Mouse (Mus musculus) adrenal gland, adult 8-10 months (tissue): Measurements from ENCODE around the gene Mettl26. TPM values are rescaled to one million over a fixed set of nuclear protein-coding genes. Genes with fewer than 3 reads are reported as not detected.

Experiments used
- DNase-seq: peaks from one replicate; pipeline ENCODE4 v3.0.0; 2022
- total RNA-seq, 4 experiments: library from RNA; stranded (reverse); gene quantifications; 2 replicates each; pipeline ENCODE4 v1.2.4; 2022

The Mettl26 gene
- total RNA-seq, 4 experiments from 2014 or later, result 113 to 215 (median 150) TPM

- DNase-seq, result no peak
These were observed 37.3 kb upstream of the Mettl26 start for GRCm38 (mm10) chr17:25837533-25837932.

GRCm38 (mm10) chr17:25838904-25839303, 36.0 kb upstream of the Mettl26 start:
- no peak for DNase-seq

GRCm38 (mm10) chr17:25839455-25840235, 35.2 kb upstream of the Mettl26 start:
- no peak for DNase-seq

- DNase-seq, result no peak
These were observed 34.4 kb upstream of the Mettl26 start for GRCm38 (mm10) chr17:25840519-25840918.

- DNase-seq, result no peak
These were observed 33.6 kb upstream of the Mettl26 start, which contains the start of gene Gm20683 for GRCm38 (mm10) chr17:25841117-25841880. Gene Gm20683, minus strand, starts transcription at chr17:25841763.

GRCm38 (mm10) chr17:25842509-25842908, 32.4 kb upstream of the Mettl26 start:
- DNase-seq, result no peak

- no peak for DNase-seq
These were observed 31.8 kb upstream of the Mettl26 start for GRCm38 (mm10) chr17:25843122-25843521.

GRCm38 (mm10) chr17:25843636-25844395, 31.1 kb upstream of the Mettl26 start:
- no peak for DNase-seq

GRCm38 (mm10) chr17:25844396-25844901, 30.4 kb upstream of the Mettl26 start, which contains the start of gene Rhot2:
Gene Rhot2, minus strand, starts transcription at chr17:25844851.
- peak; percentile 94 for DNase-seq

GRCm38 (mm10) chr17:25860229-25860628, 14.6 kb upstream of the Mettl26 start:
- DNase-seq, result no peak

GRCm38 (mm10) chr17:25860832-25861703, 13.8 kb upstream of the Mettl26 start, which contains the start of gene Wdr90:
Gene Wdr90, minus strand, starts transcription at chr17:25861501.
- peak; percentile 91 for DNase-seq

GRCm38 (mm10) chr17:25861704-25862612, 12.9 kb upstream of the Mettl26 start:
- DNase-seq, result no peak

- no peak for DNase-seq
These were observed 11.2 kb upstream of the Mettl26 start for GRCm38 (mm10) chr17:25863681-25864080.

- no peak for DNase-seq
These were observed 10.6 kb upstream of the Mettl26 start for GRCm38 (mm10) chr17:25864311-25864710.

- no peak for DNase-seq
These were observed 9.6 kb upstream of the Mettl26 start for GRCm38 (mm10) chr17:25865288-25865687.

GRCm38 (mm10) chr17:25866172-25866571, 8.7 kb upstream of the Mettl26 start:
- no peak for DNase-seq

GRCm38 (mm10) chr17:25867509-25867835, 7.4 kb upstream of the Mettl26 start:
- DNase-seq, result no peak

GRCm38 (mm10) chr17:25867836-25868600, 6.9 kb upstream of the Mettl26 start:
- DNase-seq, result peak; percentile 91

GRCm38 (mm10) chr17:25868601-25869191, 6.2 kb upstream of the Mettl26 start, which contains the start of gene Mcrip2:
Gene Mcrip2, minus strand, starts transcription at chr17:25868764.
- peak; percentile 89 for DNase-seq
